Mouse (Mus musculus) hindbrain, embryonic 12.5 days (tissue): Measurements from ENCODE around the gene Zkscan4. TPM values are rescaled to one million over a fixed set of nuclear protein-coding genes. Genes with fewer than 3 reads are reported as not detected.

Experiments used
- microRNA counts: library from miRNA; unstranded; fragments of <30 nt; microRNA quantifications from one replicate; lab custom pipeline; 2017
- microRNA-seq: library from miRNA; unstranded; fragments of <30 nt; microRNA quantifications from one replicate; pipeline ENCODE4, GENCODE M21; 2017
- polyA plus RNA-seq: library from polyadenylated mRNA; unstranded; fragments of >200 nt; fragmentation: Nextera tagmentation; extraction: Ambion mirVana; gene quantifications from 2 replicates; pipeline ENCODE4 v1.2.1, GENCODE M21; 2016

Gene Zkscan4
- polyA plus RNA-seq, 1 experiment from 2014 or later, result 7.0 TPM

MicroRNAs encoded within 50 kb of the gene (microRNA counts, 519-probe panel; counts per million panel counts)
- 3,528 counts per million, percentile 75 among the panel's probes with 10 or more counts for microRNA mmu-miR-1896 (lab: Ali Mortazavi, UCI)

Small RNA genes within 50 kb of the gene (microRNA-seq; reads per million reads assigned to microRNA genes)
- gene Mir1896, result not detected

Other genes starting within 250 kb of the Zkscan4 start
- not detected in 2 replicates for gene Gpx5, start 186.2 kb upstream of the Zkscan4 start, polyA plus RNA-seq
- gene Gpx6, start 166.8 kb upstream of the Zkscan4 start, polyA plus RNA-seq, result 0.85 TPM in 1 of 2 replicates, not detected in the other
- not detected in 2 replicates for gene Olfr1367, start 132.0 kb upstream of the Zkscan4 start, polyA plus RNA-seq
- 16.6 and 17.0 TPM in 2 replicates for gene Zscan12, start 116.1 kb upstream of the Zkscan4 start, polyA plus RNA-seq
- 91.0 and 96.2 TPM in 2 replicates for gene Zkscan3, start 76.2 kb upstream of the Zkscan4 start, polyA plus RNA-seq
- 4.2 and 4.9 TPM in 2 replicates for gene Pgbd1, start 37.8 kb upstream of the Zkscan4 start, polyA plus RNA-seq
- gene Zscan26, start 25.2 kb upstream of the Zkscan4 start, polyA plus RNA-seq, result 23.4 and 26.2 TPM in 2 replicates
- gene Nkapl, start 10.4 kb upstream of the Zkscan4 start, polyA plus RNA-seq, result 2.5 and 2.7 TPM in 2 replicates
- not detected in 2 replicates for gene Gm10065, start 534 bp downstream of the Zkscan4 start, polyA plus RNA-seq
- gene AK157302, start 16.3 kb downstream of the Zkscan4 start, polyA plus RNA-seq, result 0.16 and 0.40 TPM in 2 replicates
- 2.6 and 4.2 TPM in 2 replicates for gene Gm11273, start 22.5 kb downstream of the Zkscan4 start, polyA plus RNA-seq
- gene Zkscan8, start 52.2 kb downstream of the Zkscan4 start, polyA plus RNA-seq, result 9.0 and 9.8 TPM in 2 replicates
- 0.20 and 0.22 TPM in 2 replicates for gene Olfr1366, start 63.9 kb downstream of the Zkscan4 start, polyA plus RNA-seq
- gene Olfr1535, start 81.0 kb downstream of the Zkscan4 start, polyA plus RNA-seq, result not detected in 2 replicates
- gene Olfr1364, start 102.9 kb downstream of the Zkscan4 start, polyA plus RNA-seq, result not detected in 2 replicates
- not detected in 2 replicates for gene Olfr1362, start 135.1 kb downstream of the Zkscan4 start, polyA plus RNA-seq
- gene Olfr11, start 163.6 kb downstream of the Zkscan4 start, polyA plus RNA-seq, result 0.07 TPM in 1 of 2 replicates, not detected in the other
- gene Olfr1361, start 184.5 kb downstream of the Zkscan4 start, polyA plus RNA-seq, result not detected in 2 replicates
- not detected in 2 replicates for gene Olfr1360, start 198.5 kb downstream of the Zkscan4 start, polyA plus RNA-seq
- gene Olfr1359, start 219.2 kb downstream of the Zkscan4 start, polyA plus RNA-seq, result not detected in 2 replicates
- gene Hist1h2bl, start 237.2 kb downstream of the Zkscan4 start, polyA plus RNA-seq, result 3.6 and 4.4 TPM in 2 replicates
- gene Hist1h2ai, start 237.5 kb downstream of the Zkscan4 start, polyA plus RNA-seq, result 17.3 and 29.5 TPM in 2 replicates
- gene Hist1h3h, start 238.8 kb downstream of the Zkscan4 start, polyA plus RNA-seq, result 8.9 and 18.3 TPM in 2 replicates
- gene Hist1h2bm, start 243.1 kb downstream of the Zkscan4 start, polyA plus RNA-seq, result 2.6 and 4.9 TPM in 2 replicates